Mouse (Mus musculus) cerebellum, adult 9-11 months (tissue): ENCODE results near the gene Tigit.

Source experiments
- DNase-seq: peaks from one replicate; pipeline ENCODE4 v3.0.0; 2022

Tigit gene

GRCm38 (mm10) chr16:43616348-43616747, 47.6 kb downstream of the Tigit start:
- no peak for DNase-seq

GRCm38 (mm10) chr16:43610375-43610774, 53.6 kb downstream of the Tigit start:
- no peak for DNase-seq

- peak; percentile 28 for DNase-seq
Observed at GRCm38 (mm10) chr16:43608066-43608465, 55.9 kb downstream of the Tigit start.

- DNase-seq = no peak
Observed at GRCm38 (mm10) chr16:43607086-43607485, 56.9 kb downstream of the Tigit start.

- no peak for DNase-seq
Observed at GRCm38 (mm10) chr16:43604399-43605013, 59.4 kb downstream of the Tigit start.

GRCm38 (mm10) chr16:43603591-43604141, 60.3 kb downstream of the Tigit start:
- DNase-seq = no peak

- no peak for DNase-seq
Observed at GRCm38 (mm10) chr16:43602573-43602972, 61.4 kb downstream of the Tigit start.

- DNase-seq = no peak
Observed at GRCm38 (mm10) chr16:43599707-43600106, 64.2 kb downstream of the Tigit start.
